Comparison of ENCODE assay signal across 9 mouse cellular contexts in the genomic region with DNA sequence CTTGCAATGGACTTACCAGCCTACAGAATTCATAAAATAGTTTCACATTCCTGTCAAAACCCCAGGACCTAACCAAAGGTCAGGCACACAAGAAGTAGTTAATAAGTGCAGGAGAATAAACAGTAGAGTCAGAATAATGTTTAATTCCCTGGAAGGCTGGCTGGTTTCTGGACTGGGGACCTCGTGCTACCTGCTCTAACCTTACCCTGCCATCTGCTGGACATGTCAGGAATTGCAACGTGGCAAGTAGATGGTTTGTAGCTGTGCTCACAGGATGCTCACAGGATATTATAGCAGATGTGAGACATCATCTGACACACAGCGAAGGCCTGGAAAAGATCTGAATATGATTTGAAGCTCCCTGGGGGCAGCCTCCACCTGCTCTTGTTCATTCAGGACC. TPM values are rescaled to one million over a fixed set of nuclear protein-coding genes. Genes with fewer than 3 reads are reported as not detected.
DNase-seq lines count a peak whose midpoint lies in the region; ATAC-seq and TF ChIP-seq lines count a peak whose summit lies in the region.
"Had no signal": no experiment of that assay in that cellular context is flagged by ENCODE, and none has a peak within 500 bp of the region (broad histone marks: within the 10 kb centered on the region; RNA-seq: fewer than 3 reads in every experiment).

No protein-coding gene starts in this region.

- 6% methylated on average over 3 of the region's 3 CpGs for WGBS in heart, embryonic 13.5 days
- 1% methylated on average over 3 of the region's 3 CpGs for WGBS in liver, embryonic 14.5 days (ENCODE audit: insufficient replicate concordance)
- WGBS in neural tube, embryonic 13.5 days: 8% methylated on average over 3 of the region's 3 CpGs

- peak; percentile 94 for TF ChIP-seq CTCF in liver, embryonic 14.5 days (IDR thresholded peaks at IDR 0.05; ENCODE audit: low read depth)
- TF ChIP-seq CTCF in testis, adult 2 months (IDR thresholded peaks at IDR 0.05; ENCODE audit: control insufficient read depth, insufficient read depth, insufficient replicate concordance, low read depth, low read length): peak; percentile 89; the same call in 1 of the 2 replicates

- peaks cover 13% of the 10 kb centered on the region for H3K36me3 ChIP-seq in heart, embryonic 13.5 days
- no peaks in the 10 kb centered on the region for H3K36me3 ChIP-seq in liver, embryonic 14.5 days (replicated peaks; ENCODE audit: control insufficient read depth, insufficient read depth, low read depth)
- H3K36me3 ChIP-seq in neural tube, embryonic 13.5 days: no peaks in the 10 kb centered on the region
- no peaks in the 10 kb centered on the region for H3K36me3 ChIP-seq in testis, adult 2 months (ENCODE audit: control insufficient read depth, insufficient read depth, low read length)

- peaks cover 35% of the 10 kb centered on the region for H3K4me1 ChIP-seq in heart, embryonic 13.5 days
- H3K4me1 ChIP-seq in liver, embryonic 14.5 days (replicated peaks; ENCODE audit: control insufficient read depth in 2 of 2, insufficient read depth in 2 of 2, low read length in 1 of 2): no peaks in the 10 kb centered on the region; a peak in 2 of 4 replicates
- H3K4me1 ChIP-seq in neural tube, embryonic 13.5 days (replicated peaks): peaks cover 3% of the 10 kb centered on the region
- H3K4me1 ChIP-seq in testis, adult 2 months (ENCODE audit: control insufficient read depth, insufficient read depth, low read length): no peaks in the 10 kb centered on the region

- no peak for ATAC-seq in heart, embryonic 13.5 days (ENCODE audit: extremely low read depth, insufficient number of reproducible peaks, low FRiP score, low TSS enrichment)
- ATAC-seq in liver, embryonic 14.5 days (ENCODE audit: insufficient read depth): peak; percentile 44; the same call in 1 of the 2 replicates
- peak; percentile 41; the same call in 1 of the 2 replicates for ATAC-seq in neural tube, embryonic 13.5 days (ENCODE audit: low read depth)

- H3K27ac ChIP-seq in heart, embryonic 13.5 days (replicated peaks): no peak overlapping the region
- H3K27ac ChIP-seq in liver, embryonic 14.5 days: no peak overlapping the region
- H3K27ac ChIP-seq in neural tube, embryonic 13.5 days (replicated peaks): no peak overlapping the region
- H3K27ac ChIP-seq in testis, adult 2 months (ENCODE audit: control insufficient read depth, insufficient read depth, low read depth, low read length): no peak overlapping the region

- H3K9me3 ChIP-seq in heart, embryonic 13.5 days: 0 out of 2 replicates have a peak, but pooled peaks cover 4% of the 10 kb centered on the region
- H3K9me3 ChIP-seq in liver, embryonic 14.5 days (ENCODE audit: control insufficient read depth, low read length): no peaks in the 10 kb centered on the region
- no peaks in the 10 kb centered on the region for H3K9me3 ChIP-seq in neural tube, embryonic 13.5 days

- TF ChIP-seq EP300 in liver, embryonic 14.5 days (IDR thresholded peaks at IDR 0.05; ENCODE audit: low read depth): no peak

- no peak overlapping the region for H3K4me3 ChIP-seq in heart, embryonic 13.5 days
- no peak overlapping the region for H3K4me3 ChIP-seq in liver, embryonic 14.5 days (ENCODE audit: insufficient read depth in 1 of 2, low read depth in 2 of 2, low read length in 2 of 2)
- H3K4me3 ChIP-seq in neural tube, embryonic 13.5 days: no peak overlapping the region
- H3K4me3 ChIP-seq in testis, adult 2 months (ENCODE audit: control insufficient read depth, low read depth, low read length): no peak overlapping the region
- H3K4me3 ChIP-seq: erythroblast, embryonic 14.5 days had no signal

- no peak for TF ChIP-seq POLR2A in testis, adult 2 months (IDR thresholded peaks at IDR 0.05; ENCODE audit: control insufficient read depth, low read depth, low read length)

- H3K27me3 ChIP-seq in heart, embryonic 13.5 days (replicated peaks): no peaks in the 10 kb centered on the region
- no peaks in the 10 kb centered on the region for H3K27me3 ChIP-seq in liver, embryonic 14.5 days (ENCODE audit: control insufficient read depth, insufficient read depth, low read length)
- no peaks in the 10 kb centered on the region for H3K27me3 ChIP-seq in neural tube, embryonic 13.5 days
- H3K27me3 ChIP-seq in testis, adult 2 months (ENCODE audit: control insufficient read depth, insufficient read depth, low read length): no peaks in the 10 kb centered on the region

- H3K4me2 ChIP-seq in heart, embryonic 13.5 days: no peak overlapping the region
- H3K4me2 ChIP-seq in liver, embryonic 14.5 days (ENCODE audit: low read depth): no peak overlapping the region
- H3K4me2 ChIP-seq in neural tube, embryonic 13.5 days: no peak overlapping the region

- 0 out of 2 replicates have a peak overlapping the region, but pooled peaks have one; percentile 12 for H3K9ac ChIP-seq in heart, embryonic 13.5 days
- no peak overlapping the region for H3K9ac ChIP-seq in liver, embryonic 14.5 days (replicated peaks)
- H3K9ac ChIP-seq in neural tube, embryonic 13.5 days: no peak overlapping the region

- peak; percentile 94 for DNase-seq in CD4-positive, CD25-positive, alpha-beta regulatory T cell, adult 2 months (ENCODE audit: low read depth, low spot score)
- DNase-seq in adrenal gland, postnatal 10 days: peak; percentile 89
- DNase-seq in embryo, embryonic 11.5 days (ENCODE audit: low read depth, low spot score): peak; percentile 78
- DNase-seq in kidney, postnatal 10 days: peak; percentile 92
- DNase-seq in liver, embryonic 14.5 days (ENCODE audit: low read depth in 3 of 3, low spot score in 3 of 3): peak; percentile 38 to 60 (median 52)

RNA-seq across cellular contexts. Expression of gene Asb2, which starts 7.3 kb away (rescaled TPM):
- 10 to 100 TPM in 1 of 2 experiments, 1 to 10 TPM in 1; 5.5 to 20.3 TPM for total RNA-seq in adrenal gland, postnatal 10 days (2021)
- 164 and 183 TPM in 2 replicates for polyA plus RNA-seq in heart, embryonic 13.5 days (2015; fragmentation: Nextera tagmentation; extraction: Ambion mirVana)
- 3.6 TPM in 2 replicates for polyA plus RNA-seq in liver, embryonic 14.5 days (2012; rRNA removed)
- 2.1 and 2.5 TPM in 2 replicates for polyA plus RNA-seq in liver, embryonic 14.5 days (2014; fragmentation: Nextera tagmentation; extraction: Ambion mirVana)
- polyA plus RNA-seq in neural tube, embryonic 13.5 days (2015; fragmentation: Nextera tagmentation; extraction: Ambion mirVana): 1.6 and 1.9 TPM in 2 replicates
- 3.6 and 5.1 TPM in 2 replicates for polyA plus RNA-seq in testis, adult 2 months (2012; rRNA removed)

RNA-seq across cellular contexts. Expression of gene Fam181a, which starts 37.7 kb away (rescaled TPM):
- total RNA-seq in adrenal gland, postnatal 10 days (2021): not detected
- polyA plus RNA-seq in heart, embryonic 13.5 days (2015; fragmentation: Nextera tagmentation; extraction: Ambion mirVana): not detected in 2 replicates
- 0.09 TPM in 1 of 2 replicates, not detected in the other for polyA plus RNA-seq in liver, embryonic 14.5 days (2012; rRNA removed)
- polyA plus RNA-seq in liver, embryonic 14.5 days (2014; fragmentation: Nextera tagmentation; extraction: Ambion mirVana): not detected in 2 replicates
- polyA plus RNA-seq in neural tube, embryonic 13.5 days (2015; fragmentation: Nextera tagmentation; extraction: Ambion mirVana): 8.5 and 10.3 TPM in 2 replicates
- polyA plus RNA-seq in testis, adult 2 months (2012; rRNA removed): 98.9 and 105 TPM in 2 replicates
- polyA plus RNA-seq: erythroblast, embryonic 14.5 days had no signal

RNA-seq across cellular contexts. Expression of gene Otub2, which starts 40.0 kb away (rescaled TPM):
- total RNA-seq in adrenal gland, postnatal 10 days (2021): 1 to 10 TPM; 3.6 to 4.4 TPM
- 13.8 and 15.8 TPM in 2 replicates for polyA plus RNA-seq in heart, embryonic 13.5 days (2015; fragmentation: Nextera tagmentation; extraction: Ambion mirVana)
- 12.0 and 13.3 TPM in 2 replicates for polyA plus RNA-seq in liver, embryonic 14.5 days (2012; rRNA removed)
- 20.0 and 24.9 TPM in 2 replicates for polyA plus RNA-seq in liver, embryonic 14.5 days (2014; fragmentation: Nextera tagmentation; extraction: Ambion mirVana)
- polyA plus RNA-seq in neural tube, embryonic 13.5 days (2015; fragmentation: Nextera tagmentation; extraction: Ambion mirVana): 20.8 and 24.2 TPM in 2 replicates
- 261 and 268 TPM in 2 replicates for polyA plus RNA-seq in testis, adult 2 months (2012; rRNA removed)

RNA-seq across cellular contexts. Expression of gene 9330161L09Rik, which starts 59.1 kb away (rescaled TPM):
- 1 to 10 TPM in 1 of 2 experiments, under 1 TPM in 1; 0.99 to 1.3 TPM for total RNA-seq in adrenal gland, postnatal 10 days (2021)
- 0.39 and 0.60 TPM in 2 replicates for polyA plus RNA-seq in heart, embryonic 13.5 days (2015; fragmentation: Nextera tagmentation; extraction: Ambion mirVana)
- 0.10 and 0.15 TPM in 2 replicates for polyA plus RNA-seq in liver, embryonic 14.5 days (2012; rRNA removed)
- 0.10 TPM in 1 of 2 replicates, not detected in the other for polyA plus RNA-seq in liver, embryonic 14.5 days (2014; fragmentation: Nextera tagmentation; extraction: Ambion mirVana)
- polyA plus RNA-seq in neural tube, embryonic 13.5 days (2015; fragmentation: Nextera tagmentation; extraction: Ambion mirVana): 0.59 and 0.92 TPM in 2 replicates
- polyA plus RNA-seq in testis, adult 2 months (2012; rRNA removed): 0.28 and 0.52 TPM in 2 replicates
- polyA plus RNA-seq: erythroblast, embryonic 14.5 days had no signal

Comparison
In these comparisons a context has a peak if more than half of its experiments do, and no peak if none do; other contexts are left out.
1. RNA of gene Asb2, which starts 7.3 kb away (polyA plus RNA-seq): 164 to 183 TPM in heart, embryonic 13.5 days; 3.6 to 5.1 TPM in testis, adult 2 months, 2.1 to 3.6 TPM in liver, embryonic 14.5 days and 1.6 to 1.9 TPM in neural tube, embryonic 13.5 days; every median in the first group is over 10 times any median in the second.
2. RNA of gene Otub2, which starts 40.0 kb away (polyA plus RNA-seq): 261 to 268 TPM in testis, adult 2 months; 20.8 to 24.2 TPM in neural tube, embryonic 13.5 days, 12.0 to 24.9 TPM in liver, embryonic 14.5 days and 13.8 to 15.8 TPM in heart, embryonic 13.5 days; every median in the first group is over 10 times any median in the second.
3. Peak in every context shown above with its lines, with median percentiles within 50 percentile points of each other: DNase-seq.